Mouse (Mus musculus): ENCODE results near the gene Olfr51. TPM values are rescaled to one million over a fixed set of nuclear protein-coding genes. Genes with fewer than 3 reads are reported as not detected.

The Olfr51 gene
- total RNA-seq, 2 experiments from 2014 or later: not detected

Other genes starting within 250 kb of the Olfr51 start
- 1 to 10 TPM; 3.6 to 4.6 TPM for gene Zfp354c, start 175.9 kb upstream of the Olfr51 start, total RNA-seq (2021)
- gene Zfp879, start 162.0 kb upstream of the Olfr51 start, total RNA-seq (2021): 1 to 10 TPM; 2.0 to 2.4 TPM
- gene Grm6, start 152.9 kb upstream of the Olfr51 start, total RNA-seq (2021): not detected
- gene Zfp454, start 115.9 kb upstream of the Olfr51 start, total RNA-seq (2021): 1 to 10 TPM; 2.1 to 2.2 TPM
- 1 to 10 TPM; 5.0 to 5.2 TPM for gene Zfp2, start 87.4 kb upstream of the Olfr51 start, total RNA-seq (2021)
- gene Zfp354b, start 72.0 kb upstream of the Olfr51 start, total RNA-seq (2021): 1 to 10 TPM; 1.9 to 2.4 TPM
- not detected for gene 4933414I15Rik, start 59.8 kb upstream of the Olfr51 start, total RNA-seq (2021)
- gene Prop1, start 49.8 kb upstream of the Olfr51 start, total RNA-seq (2021): not detected
- not detected for gene Olfr1378, start 37.1 kb upstream of the Olfr51 start, total RNA-seq (2021)
- gene Olfr1377, start 21.6 kb upstream of the Olfr51 start, total RNA-seq (2021): not detected
- gene Olfr54, start 10.6 kb downstream of the Olfr51 start, total RNA-seq (2021): not detected
- gene Olfr1375, start 44.5 kb downstream of the Olfr51 start, total RNA-seq (2021): not detected
- 1 to 10 TPM; 2.8 to 3.2 TPM for gene Zfp354a, start 55.7 kb downstream of the Olfr51 start, total RNA-seq (2021)
- gene Gm12569, start 216.9 kb downstream of the Olfr51 start, total RNA-seq (2021): not detected

Data from gastrocnemius, adult 18-20 months (tissue).